Mouse (Mus musculus) erythroblast, embryonic 14.5 days (primary cell): ENCODE measurements around the gene Gja3.

Source experiments
- GATA1 ChIP-seq: IDR thresholded peaks from 2 replicates; pipeline ENCODE4 v1.6.1; 2012; ENCODE audit warnings: low read length, inconsistent platforms, mixed read lengths
- TAL1 ChIP-seq: IDR thresholded peaks from 3 replicates; pipeline ENCODE4 v1.6.1; 2012; ENCODE audit warnings: low read length, inconsistent platforms, mixed read lengths

- TF ChIP-seq GATA1 (no peak), TAL1 (no peak)
Observed at GRCm38 (mm10) chr14:57105721-57106120, 47.8 kb upstream of the Gja3 start.
